Mouse (Mus musculus) large intestine, adult 2 months (tissue): ENCODE results near the gene Ly6g5c. TPM values are rescaled to one million over a fixed set of nuclear protein-coding genes. Genes with fewer than 3 reads are reported as not detected.

Experiments
- DNase-seq: peaks from one replicate; pipeline ENCODE4 v3.0.0-alpha.2; 2012; ENCODE audit warnings: low read depth, low spot score
- WGBS: fragments of 180-500 bp; shearing (Covaris S2); methylation state at CpG from one replicate; pipeline ENCODE4 v1.1.7; 2018; 5-methylcytosine and 5-hydroxymethylcytosine counted together
- polyA plus RNA-seq: library from polyadenylated mRNA; depleted of rRNA; stranded (reverse); fragments of >200 nt; gene quantifications from 2 replicates; pipeline ENCODE4 v1.2.3, GENCODE M21; 2012

Ly6g5c gene
- polyA plus RNA-seq, 1 experiment = not detected

GRCm38 (mm10) chr17:35079778-35080177 lies 28.3 kb upstream of the Ly6g5c start:
- DNase-seq = no peak
- WGBS = 18% methylated on average over 9 of the region's 9 CpGs

- DNase-seq = no peak
- 20% methylated on average over 6 of the region's 6 CpGs for WGBS
Observed at GRCm38 (mm10) chr17:35080248-35080647, 27.8 kb upstream of the Ly6g5c start.

- WGBS = 90% methylated on average over 4 of the region's 4 CpGs
- DNase-seq = no peak
Observed at GRCm38 (mm10) chr17:35080710-35081109, 27.4 kb upstream of the Ly6g5c start.

- 92% methylated on average over 16 of the region's 16 CpGs for WGBS
- DNase-seq = no peak
Observed at GRCm38 (mm10) chr17:35082841-35083576, 25.1 kb upstream of the Ly6g5c start.

GRCm38 (mm10) chr17:35083929-35084497 lies 24.1 kb upstream of the Ly6g5c start:
- WGBS = 26% methylated on average over 3 of the region's 3 CpGs
- DNase-seq = no peak

GRCm38 (mm10) chr17:35085208-35085865 lies 22.7 kb upstream of the Ly6g5c start, which contains the start of gene Ly6g6f:
Gene Ly6g6f, minus strand, starts transcription at chr17:35085610.
- no peak for DNase-seq
- WGBS = 64% methylated on average over 7 of the region's 7 CpGs

- 40% methylated on average over 2 of the region's 2 CpGs for WGBS
- DNase-seq = no peak
Observed at GRCm38 (mm10) chr17:35088151-35088550, 19.9 kb upstream of the Ly6g5c start.

GRCm38 (mm10) chr17:35088825-35089644 lies 19.0 kb upstream of the Ly6g5c start, which contains the start of gene Abhd16a:
Gene Abhd16a, plus strand, starts transcription at chr17:35089263.
- no peak for DNase-seq
- 3% methylated on average over 67 of the region's 67 CpGs for WGBS

GRCm38 (mm10) chr17:35090166-35090932 lies 17.7 kb upstream of the Ly6g5c start:
- DNase-seq = no peak
- WGBS = 52% methylated on average over 8 of the region's 8 CpGs

GRCm38 (mm10) chr17:35092403-35093198 lies 15.5 kb upstream of the Ly6g5c start:
- whole genome bisulfite sequencing = 91% methylated on average over 14 of the region's 14 CpGs
- DNase-seq = no peak

- 87% methylated on average over 15 of the region's 15 CpGs for whole genome bisulfite sequencing
- DNase-seq = no peak
Observed at GRCm38 (mm10) chr17:35094475-35095365, 13.4 kb upstream of the Ly6g5c start.

GRCm38 (mm10) chr17:35096597-35096996 lies 11.5 kb upstream of the Ly6g5c start:
- WGBS = 93% methylated on average over 12 of the region's 12 CpGs
- no peak for DNase-seq

- WGBS = 89% methylated on average over 12 of the region's 12 CpGs
Observed at GRCm38 (mm10) chr17:35097164-35097655, 10.9 kb upstream of the Ly6g5c start.

GRCm38 (mm10) chr17:35100196-35100765 lies 7.8 kb upstream of the Ly6g5c start:
- WGBS = 68% methylated on average over 10 of the region's 10 CpGs
- DNase-seq = no peak

More at GRCm38 (mm10) chr17:35097164-35097655, 10.9 kb upstream of the Ly6g5c start:
- no peak for DNase-seq

- WGBS = 91% methylated on average over 11 of the region's 11 CpGs
Observed at GRCm38 (mm10) chr17:35101161-35101560, 6.9 kb upstream of the Ly6g5c start.

GRCm38 (mm10) chr17:35102299-35102698 lies 5.8 kb upstream of the Ly6g5c start:
- WGBS = 74% methylated on average over 8 of the region's 8 CpGs
- no peak for DNase-seq

More at GRCm38 (mm10) chr17:35101161-35101560, 6.9 kb upstream of the Ly6g5c start:
- no peak for DNase-seq

GRCm38 (mm10) chr17:35103221-35103690 lies 4.8 kb upstream of the Ly6g5c start:
- no peak for DNase-seq
- 27% methylated on average over 6 of the region's 6 CpGs for WGBS
